Mouse (Mus musculus) ZHBTc4 (cell line): ENCODE measurements around the gene Cpne1.
"Not testable (repeated sequence)": the region's sequence is repeated elsewhere in the genome, so short reads cannot be mapped to it uniquely, and the experiment has no call there.

Experiments used
- DNase-seq: peaks from one replicate; pipeline ENCODE4 v3.0.0-alpha.2; 2011; ENCODE audit warnings: low read depth, low spot score

The Cpne1 gene

DNA sequence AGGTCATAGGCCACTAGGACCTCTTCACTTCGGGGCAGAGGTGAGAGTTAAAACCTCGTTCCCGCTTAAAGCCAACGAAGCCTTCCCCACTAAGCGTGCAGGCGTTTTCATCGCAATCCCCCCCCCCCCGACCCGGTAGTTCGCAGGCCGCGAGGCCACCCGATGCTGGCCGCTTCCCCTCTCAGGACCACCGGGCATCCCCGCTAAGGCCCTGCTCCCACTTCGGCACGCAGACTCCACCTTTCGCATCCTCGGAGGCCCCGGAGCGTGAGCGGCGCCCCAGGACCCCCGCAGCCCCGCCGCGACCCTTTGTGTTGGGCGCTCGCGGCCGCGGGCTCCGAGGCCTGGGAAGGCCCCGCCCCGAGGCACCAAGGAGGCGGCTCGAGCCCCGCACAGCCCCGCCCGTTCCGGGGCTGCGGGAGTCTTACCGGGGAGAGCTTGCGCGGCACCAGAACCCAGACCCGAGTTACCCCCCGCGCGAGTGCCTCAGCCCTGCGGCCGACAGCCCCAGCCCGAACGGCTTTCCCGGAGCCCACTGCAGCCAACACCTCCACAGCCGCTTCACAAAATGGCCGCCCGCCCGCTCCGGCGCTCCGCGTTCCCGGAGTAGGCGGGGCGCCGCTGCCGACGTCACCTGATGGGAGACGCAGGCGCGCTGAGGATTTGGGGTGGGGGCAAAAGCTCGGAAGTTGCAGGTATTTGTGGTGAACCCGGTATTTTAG, at the start of gene Cpne1, which contains the start of gene Rbm12:
Gene Cpne1, minus strand, starts transcription at position 608 of the 722 bp plus-strand sequence.
Gene Rbm12, minus strand, starts transcription at position 621 of the 722 bp plus-strand sequence.
- DNase-seq, result peak; percentile 97

GRCm38 (mm10) chr2:156151538-156151937, 39.8 kb upstream of the Cpne1 start:
- no peak for DNase-seq

GRCm38 (mm10) chr2:156147316-156147915, 35.7 kb upstream of the Cpne1 start:
- no peak for DNase-seq

DNA sequence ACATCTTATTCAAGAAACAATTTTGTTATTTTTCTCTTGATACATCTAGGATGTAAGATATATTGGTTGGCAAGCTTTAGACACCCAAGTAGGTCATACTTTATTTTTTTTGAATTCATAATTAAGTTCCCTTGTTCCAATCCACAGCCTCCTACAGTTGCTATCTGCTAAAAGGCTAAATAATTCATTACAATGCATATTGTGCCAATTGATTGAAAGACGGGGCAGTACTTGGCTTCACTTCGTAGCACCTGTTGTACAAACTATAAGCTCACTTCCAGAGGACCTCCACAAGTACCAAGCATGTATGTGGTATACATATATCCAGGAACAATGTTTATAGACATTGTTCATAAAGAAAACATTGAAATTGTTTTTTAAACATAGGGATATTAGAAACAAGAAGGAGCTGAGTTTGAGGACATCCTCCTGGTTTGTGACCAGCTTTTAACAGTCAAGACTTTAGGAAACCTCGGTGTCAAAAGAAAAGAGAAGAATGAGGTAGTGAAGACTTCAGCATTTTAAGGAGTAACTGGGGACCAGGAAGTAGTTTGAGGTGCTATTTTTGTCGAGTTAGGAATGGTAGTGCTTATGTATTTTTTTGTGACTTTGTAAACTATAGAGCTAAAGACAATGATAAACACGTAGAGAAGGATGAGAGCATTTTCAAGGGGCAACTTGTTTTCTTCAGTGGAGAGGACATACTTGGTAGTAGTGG, 34.7 kb upstream of the Cpne1 start:
- DNase-seq, result no peak

DNA sequence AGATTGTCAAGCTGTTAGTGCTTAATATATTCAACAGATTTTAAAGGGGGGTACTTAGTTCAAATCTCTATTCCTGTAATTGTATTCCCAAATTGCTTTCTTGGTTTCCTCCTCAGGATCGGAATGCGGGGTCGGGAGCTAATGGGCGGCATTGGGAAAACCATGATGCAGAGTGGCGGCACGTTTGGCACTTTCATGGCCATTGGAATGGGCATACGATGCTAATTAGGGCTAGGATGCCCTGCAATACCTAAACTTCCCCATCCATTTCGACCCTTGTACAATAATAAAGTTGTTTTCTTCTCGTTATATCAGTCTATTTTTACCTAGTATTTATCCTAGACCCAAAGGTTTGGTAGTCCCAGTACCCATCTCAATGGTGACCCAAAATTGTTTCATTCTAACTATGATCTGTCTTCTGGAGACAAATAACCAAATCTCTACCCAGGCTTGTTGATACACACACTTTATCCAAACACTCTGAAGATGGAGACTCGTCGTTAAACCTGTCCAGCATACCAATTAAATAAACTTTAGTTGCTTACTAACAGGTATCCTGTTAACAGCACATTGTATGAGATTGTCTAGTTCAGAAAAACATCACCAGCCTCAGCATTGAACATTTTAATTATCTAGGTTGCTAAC, 33.8 kb upstream of the Cpne1 start:
- no peak for DNase-seq

DNA sequence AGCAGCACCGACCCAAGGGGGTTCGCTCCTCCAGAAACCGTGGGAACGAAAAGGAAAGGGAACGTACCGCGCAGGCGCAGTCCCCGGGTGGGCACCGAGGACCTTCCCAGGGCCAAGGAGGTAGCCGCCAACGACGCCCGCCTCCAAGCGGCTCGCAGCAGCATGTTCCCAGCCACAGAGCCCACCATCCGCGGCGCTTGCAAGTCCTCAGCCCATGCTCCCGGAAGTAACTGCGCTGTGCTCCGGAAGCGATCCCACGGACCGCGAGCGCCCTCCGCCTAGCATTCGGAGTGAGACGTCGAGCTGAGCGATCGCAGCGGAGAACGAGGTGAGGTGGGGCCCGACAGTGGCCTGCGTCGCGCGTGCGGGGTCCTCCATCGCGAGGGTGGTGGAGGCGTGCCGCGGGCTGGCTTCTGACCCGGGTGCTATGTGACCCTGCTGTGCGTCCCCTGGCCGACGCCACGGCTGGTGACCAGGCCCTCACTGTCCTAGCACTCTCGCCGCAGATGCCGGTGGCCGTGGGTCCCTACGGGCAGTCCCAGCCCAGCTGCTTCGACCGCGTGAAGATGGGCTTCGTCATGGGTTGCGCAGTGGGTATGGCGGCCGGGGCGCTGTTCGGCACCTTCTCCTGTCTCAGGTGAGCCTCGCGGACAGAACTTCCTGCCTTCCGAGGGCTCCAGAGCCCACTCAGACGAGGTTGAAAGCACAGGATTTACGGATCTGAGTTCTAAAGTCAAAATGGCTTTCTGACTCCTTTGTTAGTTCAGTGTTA, 32.4 kb upstream of the Cpne1 start, which contains the start of the genes Romo1 and Nfs1:
Gene Romo1, plus strand, starts transcription at position 87 of the 772 bp plus-strand sequence.
Gene Nfs1, minus strand, starts transcription at position 234 of the 772 bp plus-strand sequence.
- peak; percentile 96 for DNase-seq

DNA sequence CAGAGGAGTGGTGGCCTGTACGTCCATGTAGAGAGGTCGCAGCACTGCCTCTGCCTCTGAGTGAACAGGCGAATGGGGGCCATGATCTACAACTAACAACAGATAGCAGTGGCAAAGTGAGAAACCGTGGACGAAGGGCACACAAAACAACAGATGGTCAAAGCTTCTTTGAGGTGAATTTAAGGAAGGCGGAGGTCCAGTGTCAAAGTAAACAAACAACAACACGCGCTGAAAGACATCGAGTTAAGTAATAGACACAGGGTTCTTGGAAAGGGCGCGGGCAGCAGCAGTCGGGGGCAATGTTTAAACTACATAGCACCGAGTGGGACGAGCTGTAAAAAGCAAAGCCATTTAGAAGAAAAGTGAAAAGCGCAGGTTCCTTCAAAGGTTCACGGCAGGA, 31.6 kb upstream of the Cpne1 start:
- no peak for DNase-seq

DNA sequence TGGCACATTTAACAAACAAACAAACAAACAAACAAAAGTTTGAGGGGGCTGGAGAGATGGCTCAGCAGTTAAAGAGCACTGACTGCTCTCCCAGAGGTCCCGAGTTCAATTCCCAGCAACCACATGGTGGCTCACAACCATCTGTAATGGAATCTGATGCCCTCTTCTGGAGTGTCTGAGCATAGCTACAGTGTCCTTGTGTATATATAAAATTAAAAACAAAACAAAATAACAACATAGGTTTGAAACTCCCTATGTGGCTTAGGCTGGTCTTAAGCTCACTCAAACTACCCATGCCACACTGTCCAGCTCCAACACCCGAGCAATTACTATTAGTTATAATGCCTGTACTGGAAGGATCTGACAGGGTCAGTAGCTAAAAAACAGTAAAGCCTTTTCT, 31.1 kb upstream of the Cpne1 start:
- no peak for DNase-seq

- no peak for DNase-seq
Observed at GRCm38 (mm10) chr2:156135695-156136094, 23.9 kb upstream of the Cpne1 start.

DNA sequence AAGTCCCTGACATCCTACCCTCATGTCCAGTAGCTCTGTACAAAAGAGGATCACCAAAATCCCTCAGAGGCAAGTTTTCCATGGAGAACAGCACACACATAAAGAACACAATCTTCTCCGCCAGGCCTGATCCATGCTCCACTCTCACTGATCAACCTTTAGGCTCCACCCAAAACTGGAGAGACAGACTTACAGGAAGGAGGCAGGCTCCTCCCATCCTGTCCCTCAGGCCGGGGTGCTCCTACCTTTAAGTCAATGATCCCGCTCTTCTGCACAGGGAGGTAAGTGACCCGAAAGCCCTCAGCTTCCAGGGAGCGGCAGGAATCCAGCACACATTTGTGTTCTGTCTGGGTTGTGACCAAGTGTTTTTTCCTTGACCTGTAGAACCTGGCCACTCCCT, 22.4 kb upstream of the Cpne1 start:
- DNase-seq, result peak; percentile 75

- DNase-seq, result no peak
Observed at GRCm38 (mm10) chr2:156126992-156127391, 15.2 kb upstream of the Cpne1 start, which contains the start of gene Gm28036. Gene Gm28036 (minus strand): TSS chr2:156127092.

DNA sequence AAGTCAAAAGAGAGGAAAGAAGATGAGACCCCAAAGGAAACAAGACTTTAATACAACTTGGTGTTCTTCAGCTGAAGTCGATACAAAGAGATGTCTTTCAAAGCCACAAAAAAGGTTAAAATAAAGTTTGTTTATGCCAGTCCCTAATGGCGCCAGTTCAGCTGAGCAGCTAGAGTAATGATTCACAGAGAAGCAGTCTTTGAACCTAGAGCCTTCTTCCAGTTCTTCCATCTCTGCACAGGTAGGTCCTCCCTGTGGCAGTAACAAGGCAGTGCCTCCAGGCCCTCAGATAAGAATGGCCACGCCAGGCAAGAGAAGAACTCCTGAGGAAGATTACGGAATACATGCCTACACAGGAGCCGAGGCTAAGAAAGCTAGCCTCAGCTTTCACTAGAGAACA, 12.0 kb upstream of the Cpne1 start:
- no peak for DNase-seq

GRCm38 (mm10) chr2:156119566-156119965, 7.8 kb upstream of the Cpne1 start:
- DNase-seq, result no peak

GRCm38 (mm10) chr2:156112080-156112423, 287 bp upstream of the Cpne1 start:
- DNase-seq, result not testable (repeated sequence)

DNA sequence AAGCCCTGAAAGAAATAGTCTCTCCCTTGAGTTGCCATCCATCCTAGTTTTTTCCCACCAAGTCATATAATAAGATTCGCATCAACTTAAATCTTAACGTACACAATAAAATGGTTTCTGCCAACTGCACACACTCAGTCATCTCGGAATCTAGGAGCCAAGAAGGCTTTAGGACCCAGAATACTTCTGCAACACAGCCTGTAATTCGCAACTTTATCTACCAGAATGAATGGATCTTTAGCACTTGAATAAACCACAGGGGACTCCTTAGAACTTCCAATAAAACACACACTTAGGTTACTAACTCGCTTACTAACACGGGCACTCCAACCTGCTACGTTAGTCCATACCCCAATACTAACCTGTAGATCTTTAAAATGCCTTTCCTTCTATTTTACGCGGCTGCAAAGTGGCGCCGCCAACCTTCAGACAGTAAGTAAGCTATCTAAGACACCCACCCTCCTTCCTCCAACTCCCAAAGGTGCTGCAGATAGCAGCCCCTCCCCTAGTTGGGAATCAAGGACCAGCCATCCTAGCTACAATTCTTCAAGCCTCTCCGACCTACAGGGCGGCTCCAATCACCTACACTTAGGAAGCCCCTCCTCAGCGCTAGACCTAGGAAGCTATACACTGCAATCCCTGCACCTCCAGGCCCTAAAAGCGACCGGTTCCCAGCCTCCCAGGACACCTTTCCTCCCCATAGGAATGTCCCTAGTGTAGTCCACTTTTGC, 973 bp downstream of the Cpne1 start:
- DNase-seq, result peak; percentile 80

GRCm38 (mm10) chr2:156091926-156092325, 19.8 kb downstream of the Cpne1 start:
- DNase-seq, result no peak

DNA sequence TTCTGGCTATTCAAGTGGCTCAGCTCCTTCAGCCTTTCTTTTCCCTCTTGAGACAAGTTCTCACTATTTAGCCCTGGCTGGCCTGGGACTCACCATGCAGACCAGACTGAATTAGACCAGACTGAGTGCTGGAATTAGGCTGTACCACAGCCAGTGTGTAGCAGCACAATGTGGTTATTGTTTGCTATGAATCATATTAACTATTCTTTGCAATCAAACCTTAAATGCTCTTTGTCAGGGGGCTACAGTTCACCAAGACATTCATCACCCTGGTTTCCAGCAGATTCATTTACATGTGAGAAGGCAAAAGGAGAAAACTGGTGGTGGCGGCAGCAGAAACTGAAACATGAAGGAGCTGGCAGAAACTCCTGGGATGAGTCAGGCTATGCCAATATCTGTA, 22.0 kb downstream of the Cpne1 start:
- DNase-seq, result no peak

DNA sequence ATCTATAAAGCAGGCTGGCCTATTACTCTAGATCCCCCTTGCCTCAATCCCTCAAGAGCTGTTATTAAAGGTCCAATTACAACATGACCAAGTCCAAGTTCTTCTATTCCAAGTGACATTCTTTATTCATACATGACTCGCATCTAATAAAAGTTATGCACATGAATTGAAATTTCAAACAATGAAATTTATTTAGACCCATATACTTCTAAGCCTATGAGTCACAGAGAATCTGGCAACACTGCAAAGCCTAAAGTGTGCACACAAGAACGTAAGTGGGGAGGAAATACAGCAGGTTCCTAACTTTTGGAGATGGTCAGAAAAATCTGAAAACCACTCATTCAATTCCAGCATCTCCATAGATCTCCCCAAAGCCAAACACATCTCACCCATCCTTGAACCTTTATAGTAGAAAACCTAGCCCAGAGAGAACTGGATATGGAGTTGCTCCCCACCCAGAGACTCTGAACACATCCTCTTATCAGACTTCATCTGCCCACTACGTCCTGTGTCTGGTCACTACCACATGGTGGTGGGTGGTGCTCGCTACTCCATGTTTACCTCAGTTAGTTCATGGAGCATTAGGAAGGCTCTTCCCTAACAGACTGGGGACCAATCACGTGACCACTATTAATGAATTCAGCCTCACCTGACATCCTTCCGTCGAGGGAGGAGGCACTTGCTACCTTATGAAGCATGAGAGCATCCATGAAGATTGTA, 24.2 kb downstream of the Cpne1 start:
- DNase-seq, result no peak

- no peak for DNase-seq
Observed at GRCm38 (mm10) chr2:156084541-156084940, 27.2 kb downstream of the Cpne1 start.

- no peak for DNase-seq
Observed at GRCm38 (mm10) chr2:156080391-156080790, 31.4 kb downstream of the Cpne1 start.
